Mouse (Mus musculus) G1E (cell line): ENCODE data around the gene Nrcam.

Source experiments
- CTCF ChIP-seq: IDR thresholded peaks from 2 replicates; pipeline ENCODE4 v1.5.1; 2012; ENCODE audit warnings: low read depth, low read length, inconsistent platforms, mixed read lengths
- POLR2AphosphoS5 ChIP-seq: IDR thresholded peaks from 2 replicates; pipeline ENCODE4 v1.6.1; 2012; ENCODE audit warnings: low read depth, low read length, inconsistent platforms; ENCODE audit not compliant: insufficient replicate concordance

- no peak for TF ChIP-seq CTCF
- TF ChIP-seq POLR2AphosphoS5 = no peak
Observed at GRCm38 (mm10) chr12:44602958-44603331, 274.3 kb downstream of the Nrcam start.
